Mouse (Mus musculus) forebrain, embryonic 12.5 days (tissue): ENCODE measurements around the gene Dner. TPM values are rescaled to one million over a fixed set of nuclear protein-coding genes. Genes with fewer than 3 reads are reported as not detected.

Experiments
- ATAC-seq: fragments of 200-750 bp; cut with Nextera tagmentation; 2 replicates; pipeline ENCODE4 v1.8.0; 2017; ENCODE audit warnings: moderate TSS enrichment; ENCODE audit not compliant: low FRiP score
- H3K27ac ChIP-seq: fragments of 300-500 bp; sonication (generic); 2 replicates; pipeline ENCODE4 v1.5.1; 2016; ENCODE audit warnings: mild to moderate bottlenecking
- H3K27me3 ChIP-seq: fragments of 300-500 bp; sonication (generic); 2 replicates; pipeline ENCODE4 v1.6.1; 2016; ENCODE audit warnings: mild to moderate bottlenecking
- H3K36me3 ChIP-seq: fragments of 300-500 bp; sonication (generic); replicated peaks from 2 replicates; pipeline ENCODE4 v1.6.1; 2016; ENCODE audit warnings: mild to moderate bottlenecking
- H3K4me1 ChIP-seq: fragments of 300-500 bp; sonication (generic); 2 replicates; pipeline ENCODE4 v1.6.1; 2016
- H3K4me2 ChIP-seq: fragments of 300-500 bp; sonication (generic); 2 replicates; pipeline ENCODE4 v1.6.1; 2016; ENCODE audit warnings: mild to moderate bottlenecking, moderate library complexity
- H3K4me3 ChIP-seq: fragments of 300-500 bp; sonication (generic); replicated peaks from 2 replicates; pipeline ENCODE4 v1.5.1; 2016; ENCODE audit warnings: mild to moderate bottlenecking
- H3K9ac ChIP-seq: fragments of 300-500 bp; sonication (generic); 2 replicates; pipeline ENCODE4 v1.6.1; 2016; ENCODE audit warnings: mild to moderate bottlenecking
- H3K9me3 ChIP-seq: fragments of 300-500 bp; sonication (generic); 2 replicates; pipeline ENCODE4 v1.6.1; 2016
- WGBS: fragments of 180-500 bp; shearing (Covaris S2); methylation state at CpG from one replicate; pipeline ENCODE4 v1.1.7; 2016; 5-methylcytosine and 5-hydroxymethylcytosine counted together
- polyA plus RNA-seq: library from polyadenylated mRNA; unstranded; fragments of >200 nt; fragmentation: Nextera tagmentation; extraction: Ambion mirVana; gene quantifications from 2 replicates; pipeline ENCODE4 v1.2.1, GENCODE M21; 2016

The Dner gene
- polyA plus RNA-seq, 1 experiment from 2014 or later: 69.3 TPM

GRCm38 (mm10) chr1:84399671-84400070 is 296.4 kb downstream of the Dner start:
- Histone ChIP-seq H3K9ac (no peak overlapping the region), H3K4me2 (no peak overlapping the region), H3K27me3 (no peaks in the 10 kb centered on the region), H3K4me3 (no peak overlapping the region), H3K9me3 (no peaks in the 10 kb centered on the region), H3K27ac (no peak overlapping the region), H3K4me1 (no peaks in the 10 kb centered on the region), H3K36me3 (no peaks in the 10 kb centered on the region)
- WGBS: 93% methylated on average over 3 of the region's 3 CpGs
- ATAC-seq: no peak

GRCm38 (mm10) chr1:84399118-84399517 is 296.9 kb downstream of the Dner start:
- Histone ChIP-seq H3K9me3 (no peaks in the 10 kb centered on the region), H3K27ac (no peak overlapping the region), H3K27me3 (no peaks in the 10 kb centered on the region), H3K4me3 (no peak overlapping the region), H3K36me3 (no peaks in the 10 kb centered on the region), H3K4me2 (no peak overlapping the region), H3K9ac (no peak overlapping the region), H3K4me1 (no peaks in the 10 kb centered on the region)
- no peak for ATAC-seq
- 94% methylated on average over 4 of the region's 4 CpGs for WGBS

GRCm38 (mm10) chr1:84396787-84397186 is 299.2 kb downstream of the Dner start:
- 84% methylated on average over 3 of the region's 3 CpGs for whole genome bisulfite sequencing
- H3K27ac ChIP-seq: no peak overlapping the region
- no peak overlapping the region for H3K4me3 ChIP-seq
- no peaks in the 10 kb centered on the region for H3K4me1 ChIP-seq
- H3K27me3 ChIP-seq: no peaks in the 10 kb centered on the region
- no peak for ATAC-seq
- no peak overlapping the region for H3K9ac ChIP-seq
- no peaks in the 10 kb centered on the region for H3K36me3 ChIP-seq
- no peak overlapping the region for H3K4me2 ChIP-seq
- no peaks in the 10 kb centered on the region for H3K9me3 ChIP-seq

GRCm38 (mm10) chr1:84395928-84396327 is 300.1 kb downstream of the Dner start:
- ATAC-seq: no peak
- no peak overlapping the region for H3K27ac ChIP-seq
- no peaks in the 10 kb centered on the region for H3K27me3 ChIP-seq
- no peaks in the 10 kb centered on the region for H3K4me1 ChIP-seq
- H3K4me2 ChIP-seq: no peak overlapping the region
- H3K9me3 ChIP-seq: no peaks in the 10 kb centered on the region
- no peak overlapping the region for H3K4me3 ChIP-seq
- WGBS: 79% methylated on average over 8 of the region's 8 CpGs
- H3K9ac ChIP-seq: no peak overlapping the region
- no peaks in the 10 kb centered on the region for H3K36me3 ChIP-seq

- Histone ChIP-seq H3K27me3 (no peaks in the 10 kb centered on the region), H3K27ac (no peak overlapping the region), H3K4me3 (no peak overlapping the region), H3K36me3 (no peaks in the 10 kb centered on the region), H3K9ac (no peak overlapping the region), H3K4me2 (no peak overlapping the region), H3K9me3 (no peaks in the 10 kb centered on the region), H3K4me1 (peaks cover 4% of the 10 kb centered on the region; the same call in 1 of the 2 replicates)
- no peak for ATAC-seq
- 96% methylated on average over 4 of the region's 4 CpGs for WGBS
Observed at GRCm38 (mm10) chr1:84390961-84391360, 305.1 kb downstream of the Dner start.

GRCm38 (mm10) chr1:84387616-84388015 is 308.4 kb downstream of the Dner start:
- no peak overlapping the region for H3K27ac ChIP-seq
- H3K9me3 ChIP-seq: no peaks in the 10 kb centered on the region
- no peak overlapping the region for H3K4me3 ChIP-seq
- H3K4me1 ChIP-seq: peaks cover 7% of the 10 kb centered on the region
- no peak overlapping the region for H3K4me2 ChIP-seq
- no peaks in the 10 kb centered on the region for H3K27me3 ChIP-seq
- ATAC-seq: no peak
- no peaks in the 10 kb centered on the region for H3K36me3 ChIP-seq
- H3K9ac ChIP-seq: no peak overlapping the region
- 57% methylated on average over 4 of the region's 4 CpGs for WGBS

GRCm38 (mm10) chr1:84386481-84387146 is 309.4 kb downstream of the Dner start:
- no peak for ATAC-seq
- Histone ChIP-seq H3K9me3 (no peaks in the 10 kb centered on the region), H3K27ac (no peak overlapping the region), H3K36me3 (no peaks in the 10 kb centered on the region), H3K4me1 (peaks cover 7% of the 10 kb centered on the region), H3K27me3 (no peaks in the 10 kb centered on the region), H3K4me3 (no peak overlapping the region), H3K4me2 (no peak overlapping the region), H3K9ac (no peak overlapping the region)
- 88% methylated on average over 8 of the region's 8 CpGs for WGBS

- no peaks in the 10 kb centered on the region for H3K9me3 ChIP-seq
- no peak for ATAC-seq
- no peaks in the 10 kb centered on the region for H3K27me3 ChIP-seq
- no peak overlapping the region for H3K27ac ChIP-seq
- no peaks in the 10 kb centered on the region for H3K36me3 ChIP-seq
- 80% methylated on average over 1 of the region's 1 CpGs for WGBS
- peaks cover 5% of the 10 kb centered on the region for H3K4me1 ChIP-seq
- H3K9ac ChIP-seq: no peak overlapping the region
- no peak overlapping the region for H3K4me3 ChIP-seq
- no peak overlapping the region for H3K4me2 ChIP-seq
Observed at GRCm38 (mm10) chr1:84382709-84383108, 313.3 kb downstream of the Dner start.

- 92% methylated on average over 5 of the region's 5 CpGs for WGBS
- Histone ChIP-seq H3K9ac (no peak overlapping the region), H3K4me1 (peaks cover 3% of the 10 kb centered on the region; the same call in 1 of the 2 replicates), H3K4me3 (no peak overlapping the region), H3K36me3 (no peaks in the 10 kb centered on the region), H3K27me3 (no peaks in the 10 kb centered on the region), H3K4me2 (no peak overlapping the region), H3K27ac (no peak overlapping the region), H3K9me3 (no peaks in the 10 kb centered on the region)
- no peak for ATAC-seq
Observed at GRCm38 (mm10) chr1:84382064-84382463, 314.0 kb downstream of the Dner start.

GRCm38 (mm10) chr1:84380895-84381294 is 315.1 kb downstream of the Dner start:
- WGBS: 85% methylated on average over 3 of the region's 3 CpGs

GRCm38 (mm10) chr1:84367733-84368132 is 328.3 kb downstream of the Dner start:
- H3K9me3 ChIP-seq: no peaks in the 10 kb centered on the region
- WGBS: 91% methylated on average over 3 of the region's 3 CpGs
- H3K36me3 ChIP-seq: no peaks in the 10 kb centered on the region
- no peak overlapping the region for H3K27ac ChIP-seq
- H3K27me3 ChIP-seq: no peaks in the 10 kb centered on the region
- H3K9ac ChIP-seq: no peak overlapping the region
- ATAC-seq: no peak
- H3K4me3 ChIP-seq: no peak overlapping the region
- no peaks in the 10 kb centered on the region for H3K4me1 ChIP-seq
- H3K4me2 ChIP-seq: no peak overlapping the region

More at GRCm38 (mm10) chr1:84380895-84381294, 315.1 kb downstream of the Dner start:
- Histone ChIP-seq H3K27me3 (no peaks in the 10 kb centered on the region), H3K9ac (no peak overlapping the region), H3K4me2 (no peak overlapping the region), H3K9me3 (no peaks in the 10 kb centered on the region), H3K27ac (no peak overlapping the region), H3K36me3 (no peaks in the 10 kb centered on the region), H3K4me1 (peaks cover 3% of the 10 kb centered on the region; the same call in 1 of the 2 replicates), H3K4me3 (no peak overlapping the region)
- ATAC-seq: no peak

- ATAC-seq: no peak
- Histone ChIP-seq H3K36me3 (no peaks in the 10 kb centered on the region), H3K9ac (no peak overlapping the region), H3K4me2 (no peak overlapping the region), H3K9me3 (no peaks in the 10 kb centered on the region), H3K4me3 (no peak overlapping the region), H3K27ac (no peak overlapping the region), H3K27me3 (no peaks in the 10 kb centered on the region), H3K4me1 (no peaks in the 10 kb centered on the region)
- WGBS: 85% methylated on average over 3 of the region's 3 CpGs
Observed at GRCm38 (mm10) chr1:84366553-84366952, 329.5 kb downstream of the Dner start.

GRCm38 (mm10) chr1:84363967-84364366 is 332.1 kb downstream of the Dner start, which contains the start of gene Pid1:
TSS of gene Pid1 (minus strand) at chr1:84364180.
- 88% methylated on average over 8 of the region's 8 CpGs for WGBS
- Histone ChIP-seq H3K9ac (no peak within 1 kb of the TSS), H3K27ac (no peak within 1 kb of the TSS), H3K27me3 (no peaks in the 10 kb centered on the region), H3K36me3 (no peaks in the 10 kb centered on the region), H3K4me2 (no peak within 1 kb of the TSS), H3K4me3 (no peak within 1 kb of the TSS), H3K4me1 (no peaks in the 10 kb centered on the region), H3K9me3 (no peaks in the 10 kb centered on the region)
- no peak for ATAC-seq
